Mouse (Mus musculus): ENCODE measurements around the gene Hoga1.

Gene Hoga1

GRCm38 (mm10) chr19:42021681-42022541 lies 23.5 kb upstream of the Hoga1 start:
- no peak for DNase-seq (ENCODE audit: low spot score)

DNA sequence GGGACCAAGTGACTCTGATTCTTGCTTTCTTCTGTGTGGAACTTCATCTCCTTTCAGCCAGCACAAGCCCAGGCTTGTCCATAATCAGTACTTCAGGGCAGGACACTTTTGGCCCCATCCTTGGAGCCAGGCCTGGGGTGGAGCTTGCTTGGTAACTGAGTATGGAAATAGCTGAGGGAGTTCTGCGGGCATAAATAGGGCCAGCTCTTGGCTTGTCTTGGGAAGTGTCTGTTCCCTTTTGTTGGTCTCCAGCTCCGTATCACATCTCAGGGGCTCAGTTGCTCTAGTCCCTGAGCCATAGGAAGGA lies 22.9 kb upstream of the Hoga1 start:
- DNase-seq (ENCODE audit: low spot score), result no peak

DNA sequence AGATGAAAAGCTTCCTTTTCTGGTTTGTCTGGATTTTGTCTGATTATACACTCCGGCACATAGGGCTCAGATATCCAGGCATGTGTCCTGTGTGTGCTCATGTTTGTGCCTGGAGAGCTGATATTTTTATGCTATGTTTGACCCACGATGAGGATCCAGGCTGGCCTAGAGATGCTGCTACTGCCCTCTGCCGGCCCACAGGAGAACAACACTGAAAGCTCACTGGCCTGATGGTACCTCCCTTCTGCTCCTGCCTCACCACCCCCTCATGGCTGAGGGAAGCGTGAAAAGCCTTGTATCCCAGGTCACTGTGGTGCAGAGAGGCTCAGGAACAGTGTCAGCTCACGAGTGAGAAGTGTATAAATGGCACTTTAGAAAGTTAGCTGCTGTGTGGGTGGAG lies 19.3 kb upstream of the Hoga1 start:
- peak; percentile 89 for DNase-seq (ENCODE audit: low spot score)

DNA sequence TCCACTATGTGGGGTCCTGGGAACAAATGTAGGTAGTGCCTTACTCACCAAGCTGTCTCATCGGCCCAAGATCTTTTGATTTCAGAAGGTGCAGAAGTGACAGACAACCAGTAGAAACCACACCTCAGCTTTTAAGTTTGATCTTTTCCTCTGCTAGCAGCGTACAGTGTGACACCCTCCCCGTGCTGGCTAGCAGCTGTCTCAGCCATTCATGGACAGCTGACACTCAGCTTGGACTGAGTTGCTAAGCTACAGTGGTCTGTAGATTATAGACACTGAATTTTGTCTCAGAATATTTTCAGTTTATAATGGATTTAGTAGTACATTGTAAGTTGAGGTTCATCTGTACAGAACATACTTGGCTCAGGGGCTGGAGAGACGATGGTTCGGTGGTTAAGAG lies 14.3 kb upstream of the Hoga1 start:
- no peak for DNase-seq (ENCODE audit: low spot score)

- no peak for DNase-seq (ENCODE audit: low spot score)
Measured at GRCm38 (mm10) chr19:42033611-42034010, 11.8 kb upstream of the Hoga1 start.

GRCm38 (mm10) chr19:42034146-42034775 lies 11.1 kb upstream of the Hoga1 start:
- DNase-seq (ENCODE audit: low spot score), result no peak

GRCm38 (mm10) chr19:42034881-42035455 lies 10.4 kb upstream of the Hoga1 start:
- DNase-seq (ENCODE audit: low spot score), result no peak

- peak; percentile 90 for DNase-seq (ENCODE audit: low spot score)
Measured at GRCm38 (mm10) chr19:42035456-42036248, 9.8 kb upstream of the Hoga1 start, which contains the start of gene Ankrd2. Gene Ankrd2, plus strand, starts transcription at chr19:42036000.

DNA sequence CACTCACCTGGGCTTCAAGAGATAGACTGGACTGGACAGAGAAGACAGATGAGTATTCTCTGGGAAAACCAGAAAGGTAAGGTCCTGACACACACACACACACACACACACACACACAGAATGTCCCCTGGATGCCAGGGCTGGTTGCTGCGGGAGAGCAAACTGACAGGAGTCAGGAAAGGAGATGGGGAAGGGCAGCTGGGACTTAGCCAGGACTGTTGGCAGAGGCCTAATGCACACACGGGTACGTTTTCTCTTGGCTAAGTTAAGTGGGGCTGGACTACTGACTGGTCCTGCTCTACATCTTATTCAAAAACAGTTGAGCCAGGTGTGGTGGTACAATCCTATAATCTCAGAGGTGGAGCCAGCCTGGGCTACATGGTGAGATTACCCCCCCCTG lies 9.1 kb upstream of the Hoga1 start:
- no peak for DNase-seq (ENCODE audit: low spot score)

- DNase-seq (ENCODE audit: low spot score), result no peak
Measured at GRCm38 (mm10) chr19:42037167-42037702, 8.2 kb upstream of the Hoga1 start.

DNA sequence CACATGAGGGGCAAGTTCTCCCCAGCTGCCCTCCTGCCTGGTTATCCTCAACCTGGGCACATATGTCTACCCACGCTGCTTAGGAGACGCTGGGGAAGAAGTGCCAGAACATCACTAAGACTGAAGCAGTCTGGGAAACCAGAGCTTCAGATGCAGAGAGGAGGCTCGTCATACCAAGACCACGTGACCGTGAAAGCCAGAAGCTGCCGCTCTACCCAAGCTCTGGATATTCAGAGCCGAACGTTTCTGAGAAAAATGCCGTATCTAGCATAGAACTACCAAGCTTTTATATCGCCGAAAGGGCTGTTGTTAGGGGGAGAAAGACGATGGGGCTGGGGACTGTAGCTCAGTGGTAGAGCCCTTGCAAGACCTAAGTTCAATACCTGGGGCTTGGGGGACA lies 7.1 kb upstream of the Hoga1 start:
- DNase-seq (ENCODE audit: low spot score), result no peak

GRCm38 (mm10) chr19:42043988-42044387 lies 1.4 kb upstream of the Hoga1 start:
- DNase-seq (ENCODE audit: low spot score), result no peak

DNA sequence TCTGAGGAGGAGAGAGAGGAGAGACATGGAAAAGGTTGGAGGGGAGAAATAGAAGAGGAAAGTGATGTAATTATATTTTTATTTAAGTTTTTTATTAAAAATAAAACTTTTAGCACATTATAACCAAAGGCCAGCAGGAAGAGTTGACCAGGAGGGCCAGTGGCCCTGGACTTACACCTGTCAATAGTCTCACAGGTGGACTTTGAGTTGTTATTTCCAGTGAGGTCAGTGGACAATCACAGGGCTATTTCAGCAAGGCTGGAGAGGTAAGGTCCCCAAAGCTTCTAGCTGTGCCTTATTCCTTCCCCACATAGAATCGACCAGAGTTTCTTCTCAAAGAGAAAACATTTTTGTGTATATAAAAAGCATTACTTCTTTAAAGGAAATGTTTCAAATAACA lies 4.8 kb downstream of the Hoga1 start:
- DNase-seq (ENCODE audit: low spot score), result no peak

DNA sequence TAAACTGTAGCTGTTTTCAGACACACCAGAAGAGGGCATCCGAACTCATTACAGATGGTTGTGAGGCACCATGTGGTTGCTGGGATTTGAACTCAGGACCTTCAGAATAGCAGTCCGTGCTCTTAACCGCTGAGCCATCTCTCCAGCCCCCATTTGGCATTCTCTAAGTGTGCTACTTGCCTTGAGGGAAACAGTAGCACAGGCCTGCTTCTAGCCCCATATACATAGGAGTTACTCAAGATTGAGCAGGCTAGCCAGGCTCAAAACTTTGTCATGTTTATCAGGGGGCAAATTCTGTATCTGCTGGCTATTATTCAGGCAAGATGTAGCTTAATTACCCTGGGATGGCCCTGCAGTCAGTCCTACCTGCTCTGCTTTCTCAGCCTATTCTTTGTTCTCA lies 5.9 kb downstream of the Hoga1 start:
- DNase-seq (ENCODE audit: low spot score), result no peak

GRCm38 (mm10) chr19:42051948-42052347 lies 6.5 kb downstream of the Hoga1 start, which contains the start of gene 4933411K16Rik:
Gene 4933411K16Rik, plus strand, starts transcription at chr19:42052248.
- no peak for DNase-seq (ENCODE audit: low spot score)

DNA sequence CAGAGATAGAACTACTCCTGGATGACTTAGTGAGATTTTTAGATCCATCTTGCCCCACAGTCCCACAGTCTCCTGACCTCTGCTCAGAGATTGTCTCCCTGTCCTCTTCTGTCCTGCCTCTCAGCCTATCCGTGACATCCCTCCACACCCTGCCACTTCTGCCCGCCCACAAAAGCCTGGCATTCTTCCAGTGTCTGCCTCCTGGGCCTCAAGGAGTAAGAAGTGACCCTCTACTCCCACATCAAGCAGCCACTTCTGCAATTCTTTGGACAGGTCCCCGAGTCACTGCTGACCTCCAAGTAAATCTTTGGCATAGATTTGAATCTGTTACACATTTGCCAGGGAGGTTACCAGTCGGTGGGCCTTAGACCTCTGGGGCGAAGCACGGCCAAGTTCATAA lies 8.8 kb downstream of the Hoga1 start:
- DNase-seq (ENCODE audit: low spot score), result no peak

GRCm38 (mm10) chr19:42055881-42056280 lies 10.5 kb downstream of the Hoga1 start:
- no peak for DNase-seq (ENCODE audit: low spot score)

- no peak for DNase-seq (ENCODE audit: low spot score)
Measured at GRCm38 (mm10) chr19:42056719-42057409, 11.5 kb downstream of the Hoga1 start.

- DNase-seq (ENCODE audit: low spot score), result no peak
Measured at GRCm38 (mm10) chr19:42058426-42058825, 13.0 kb downstream of the Hoga1 start.

DNA sequence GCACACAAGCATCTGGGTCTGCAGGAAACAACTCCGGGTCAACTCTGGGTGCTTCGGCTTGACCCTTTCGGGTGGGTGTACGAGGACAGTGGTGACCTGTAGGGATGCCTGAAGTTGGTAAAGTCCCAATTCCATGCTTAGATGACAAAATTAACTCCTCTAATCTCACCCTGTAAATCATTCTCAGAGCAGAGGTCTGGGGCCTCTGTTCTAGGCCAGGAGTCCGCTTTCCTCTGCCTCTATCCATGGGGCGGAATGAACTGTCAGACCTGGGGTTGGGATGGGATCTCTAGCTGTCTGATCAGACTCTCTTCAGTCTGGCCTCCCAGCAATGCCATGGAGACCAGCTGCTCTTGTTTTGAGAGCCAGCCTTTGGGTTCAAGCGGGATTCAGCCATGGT lies 16.0 kb downstream of the Hoga1 start:
- DNase-seq (ENCODE audit: low spot score), result no peak

DNA sequence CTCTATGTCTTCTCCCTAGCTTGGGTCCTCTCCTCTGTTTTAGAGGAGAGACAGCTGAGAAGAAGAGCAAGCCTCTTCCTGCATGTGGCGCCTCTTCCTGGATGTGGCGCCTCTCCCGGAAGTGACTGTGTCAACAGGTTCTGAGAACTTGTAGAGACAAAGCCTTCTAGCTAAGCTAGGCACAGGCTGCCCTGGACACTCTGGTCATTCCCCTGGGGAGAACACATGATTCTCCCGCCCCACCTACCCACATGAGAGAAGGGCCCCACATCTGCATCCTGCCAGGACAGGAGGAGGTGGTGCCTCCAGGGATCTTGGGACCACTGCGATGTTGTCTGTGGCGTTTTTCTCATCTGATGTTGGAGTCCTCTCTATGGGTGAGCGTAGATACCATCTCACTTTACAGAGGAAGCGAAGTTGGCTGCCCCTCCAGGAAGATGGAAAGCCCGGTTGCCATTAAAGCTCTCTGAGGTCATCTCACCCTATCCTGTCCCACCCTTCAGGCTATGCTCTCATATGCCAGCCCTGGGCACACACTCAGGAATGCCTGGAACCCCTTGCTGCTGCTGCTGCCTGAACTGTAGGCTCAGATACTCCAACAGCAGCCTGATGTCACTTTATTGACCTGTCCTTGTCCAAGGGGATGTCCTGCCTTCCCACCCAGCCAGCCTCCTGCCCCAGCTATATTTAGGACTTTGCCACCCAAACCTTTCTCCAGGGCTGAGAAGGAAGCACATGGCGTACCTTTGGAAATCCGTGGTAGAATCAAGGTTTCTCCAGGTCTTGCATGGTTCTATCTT lies 23.2 kb downstream of the Hoga1 start:
- DNase-seq (ENCODE audit: low spot score), result no peak

All from embryo, embryonic 10 days (tissue).